Comparison of ENCODE assay signal across 9 mouse cellular contexts in the genomic region with DNA sequence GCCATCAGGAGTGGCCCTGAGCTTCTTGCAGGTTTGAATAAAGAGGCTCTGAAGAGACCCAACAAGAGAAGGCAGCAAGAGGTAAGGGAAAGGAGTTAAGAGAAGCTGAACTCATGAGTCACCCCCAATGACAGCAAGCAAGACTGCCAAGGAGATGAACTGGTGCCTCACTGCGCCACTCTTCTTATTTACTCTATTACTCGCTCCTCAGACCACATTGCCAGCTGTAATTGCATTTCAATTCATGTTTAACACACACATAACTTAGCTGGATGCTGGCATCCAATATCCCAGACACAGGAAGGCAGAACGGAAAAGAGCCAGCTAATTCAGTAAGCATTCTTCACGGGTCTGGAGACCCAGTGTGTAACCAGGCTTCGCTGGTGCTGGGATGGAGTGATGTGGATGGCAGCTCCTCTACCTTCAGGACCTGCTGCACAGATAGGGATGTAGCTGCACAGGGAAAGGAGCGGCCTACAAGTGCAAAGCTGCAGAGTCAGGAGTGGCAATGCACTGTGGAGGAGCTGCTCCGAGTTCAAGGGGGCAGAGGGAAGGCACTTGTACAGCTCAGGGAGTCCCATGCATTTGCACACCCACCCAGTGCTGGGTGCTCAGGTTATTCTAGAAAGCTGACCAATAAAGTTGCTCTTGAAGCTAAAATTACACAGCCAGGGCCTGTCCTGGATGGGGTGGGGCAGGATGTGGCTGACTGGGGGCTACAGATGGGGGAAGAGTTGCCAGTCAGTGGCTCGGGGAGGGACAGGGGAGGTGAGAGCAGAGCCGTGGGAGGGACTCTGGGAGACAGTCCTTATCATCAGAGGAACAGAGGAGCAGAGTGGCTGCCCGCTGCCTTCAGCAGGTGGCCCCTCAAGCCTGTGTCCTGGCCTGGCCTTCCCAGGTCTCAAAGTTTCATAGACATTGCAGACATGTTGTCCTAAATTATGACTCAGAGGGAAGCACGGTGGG. TPM values are rescaled to one million over a fixed set of nuclear protein-coding genes. Genes with fewer than 3 reads are reported as not detected.
A peak's percentile ranks its signal among the peaks of the same experiment; 100 is the strongest.
DNase-seq lines count a peak whose midpoint lies in the region; ATAC-seq and TF ChIP-seq lines count a peak whose summit lies in the region.
"Had no signal": no experiment of that assay in that cellular context is flagged by ENCODE, and none has a peak within 500 bp of the region (broad histone marks: within the 10 kb centered on the region; RNA-seq: fewer than 3 reads in every experiment).

No protein-coding gene starts in this region.

- no peak overlapping the region for H3K9ac ChIP-seq in lung, embryonic 14.5 days

- no peak for TF ChIP-seq CTCF in lung, embryonic 14.5 days (IDR thresholded peaks at IDR 0.05; ENCODE audit: low read depth)

- no peak overlapping the region for H3K4me2 ChIP-seq in lung, embryonic 14.5 days
- H3K4me2 ChIP-seq in myocyte (ENCODE audit: low read depth), result peak overlapping the region; percentile 64

- WGBS in lung, embryonic 14.5 days, result 58% methylated on average over 11 of the region's 11 CpGs

- H3ac ChIP-seq in myocyte (ENCODE audit: control insufficient read depth, insufficient read length), result no peak overlapping the region

- no peak for DNase-seq in lung, embryonic 14.5 days
- DNase-seq in lung, postnatal 4 days, result no peak
- peak; percentile 60 for DNase-seq in NIH3T3 (ENCODE audit: low read depth)
- no peak for DNase-seq in cerebellum, postnatal 14 days
- DNase-seq in adrenal gland, adult 8-10 months, result no peak
- DNase-seq in urinary bladder, postnatal 25 days (ENCODE audit: low spot score), result no peak
- DNase-seq: right cerebral cortex, postnatal 4 days had no signal

- H3K9me3 ChIP-seq in lung, embryonic 14.5 days (ENCODE audit: low read depth, low read length), result no peaks in the 10 kb centered on the region

- H3K27me3 ChIP-seq in lung, embryonic 14.5 days (ENCODE audit: insufficient read depth, low read length), result no peaks in the 10 kb centered on the region
- H3K27me3 ChIP-seq in myocyte (ENCODE audit: control insufficient read depth, insufficient read depth, insufficient read length), result no peaks in the 10 kb centered on the region

- H3K4me1 ChIP-seq in lung, embryonic 14.5 days (ENCODE audit: insufficient read depth), result 0 out of 2 replicates have a peak, but pooled peaks cover 6% of the 10 kb centered on the region

- H3K36me3 ChIP-seq in lung, embryonic 14.5 days (ENCODE audit: insufficient read depth), result no peaks in the 10 kb centered on the region
- H3K36me3 ChIP-seq in myocyte (ENCODE audit: control insufficient read depth, insufficient read depth), result no peaks in the 10 kb centered on the region

- no peak overlapping the region for H3K4me3 ChIP-seq in lung, embryonic 14.5 days (ENCODE audit: low read depth, low read length)
- no peak overlapping the region for H3K4me3 ChIP-seq in myocyte

- no peaks in the 10 kb centered on the region for H3K79me2 ChIP-seq in myocyte (ENCODE audit: control insufficient read depth, insufficient read depth)

- H3K27ac ChIP-seq in lung, embryonic 14.5 days (ENCODE audit: low read depth), result peak overlapping the region; percentile 16; the same call in 1 of the 2 replicates

- TF ChIP-seq POLR2A in myocyte (IDR thresholded peaks at IDR 0.05; ENCODE audit: insufficient read length, low read depth), result no peak

- peak; percentile 47; the same call in 1 of the 2 replicates for ATAC-seq in lung, embryonic 14.5 days (ENCODE audit: insufficient read depth)
- peak; percentile 63 for ATAC-seq in granulocyte monocyte progenitor cell, adult 5-6 weeks (replicated peaks; ENCODE audit: poor library complexity, severe bottlenecking)

TF ChIP-seq in myocyte, 11 proteins besides CTCF, POLR2A, EP300 and RAD21:
- no peak for TF ChIP-seq TCF12 (IDR thresholded peaks at IDR 0.05; ENCODE audit: insufficient read depth, poor library complexity, severe bottlenecking)
- TF ChIP-seq E2F4 (IDR thresholded peaks at IDR 0.05; ENCODE audit: insufficient read depth), result no peak
- TF ChIP-seq MYOD1 (IDR thresholded peaks at IDR 0.05; ENCODE audit: control insufficient read depth in 1 of 3, insufficient read length in 2 of 3, low read depth in 2 of 3), result no peak
- no peak for TF ChIP-seq MYOG (IDR thresholded peaks at IDR 0.05; ENCODE audit: control insufficient read depth in 1 of 3, insufficient read depth in 1 of 3, insufficient read length in 2 of 3, low read depth in 2 of 3)
- no peak for TF ChIP-seq MAX (IDR thresholded peaks at IDR 0.05; ENCODE audit: low read depth)
- no peak for TF ChIP-seq REST (IDR thresholded peaks at IDR 0.05; ENCODE audit: insufficient read depth, insufficient read length)
- no peak for TF ChIP-seq POLR2AphosphoS2 (IDR thresholded peaks at IDR 0.05; ENCODE audit: insufficient read length, low read depth)
- no peak for TF ChIP-seq USF1 (IDR thresholded peaks at IDR 0.05; ENCODE audit: low read depth)
- no peak for TF ChIP-seq CEBPB (IDR thresholded peaks at IDR 0.05; ENCODE audit: insufficient read depth, poor library complexity, severe bottlenecking)
TF ChIP-seq in myocyte: peak in this region for 0.

RNA-seq across cellular contexts. Expression of a gene that starts 34.5 kb away (rescaled TPM):
- 20.7 and 24.8 TPM in 2 replicates for polyA plus RNA-seq in lung, embryonic 14.5 days (2014; fragmentation: Nextera tagmentation; extraction: Ambion mirVana)
- total RNA-seq in granulocyte monocyte progenitor cell, adult 5-6 weeks (2014; fragmentation: Nextera tagmentation), result 46.2 and 58.5 TPM in 2 replicates
- total RNA-seq in granulocyte monocyte progenitor cell, adult 5-6 weeks (2017), result 14.7 and 16.6 TPM in 2 replicates
- polyA plus RNA-seq in myocyte (2012; fragmentation: generic; extraction: Trizol), result 14.5 TPM
- total RNA-seq in adrenal gland, adult 8-10 months (2022), result 10 to 100 TPM; 20.3 to 35.9 (median 24.1) TPM
